Mouse (Mus musculus): ENCODE measurements around the gene Hist1h2be. TPM values are rescaled to one million over a fixed set of nuclear protein-coding genes. Genes with fewer than 3 reads are reported as not detected.
"Not testable (repeated sequence)": the region's sequence is repeated elsewhere in the genome, so short reads cannot be mapped to it uniquely, and the experiment has no call there.

The Hist1h2be gene
- polyA plus RNA-seq, 1 experiment from 2014 or later: 4.2 TPM

DNA sequence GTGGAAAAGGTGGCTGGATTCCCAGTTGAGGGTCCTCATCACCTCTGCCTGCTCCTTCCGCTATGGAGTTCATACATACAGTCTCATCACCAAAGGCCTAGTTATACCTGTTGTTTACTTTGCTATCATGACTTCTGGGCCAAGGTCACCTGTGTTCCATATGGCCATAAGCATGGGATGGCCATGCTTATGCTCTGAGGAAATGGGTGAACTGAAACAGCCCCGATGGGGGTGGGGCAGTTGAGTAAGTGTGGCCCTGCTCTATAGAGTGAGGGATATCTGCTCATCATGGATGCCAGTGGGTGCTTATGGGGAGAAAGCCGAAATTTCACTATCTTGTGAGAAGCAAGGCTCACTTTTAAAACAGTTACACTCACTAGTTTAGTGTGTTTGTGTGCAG is 15.9 kb downstream of the Hist1h2be start:
- Histone ChIP-seq H3K27me3 (ENCODE audit: low read depth, poor library complexity, severe bottlenecking) (no peaks in the 10 kb centered on the region), H3K9me3 (replicated peaks) (no peaks in the 10 kb centered on the region), H3K27ac (no peak overlapping the region), H3K4me3 (no peak overlapping the region), H3K36me3 (no peaks in the 10 kb centered on the region), H3K4me1 (no peaks in the 10 kb centered on the region)
- WGBS: 94% methylated on average over 3 of the region's 3 CpGs
- no peak for DNase-seq (ENCODE audit: low spot score)

DNA sequence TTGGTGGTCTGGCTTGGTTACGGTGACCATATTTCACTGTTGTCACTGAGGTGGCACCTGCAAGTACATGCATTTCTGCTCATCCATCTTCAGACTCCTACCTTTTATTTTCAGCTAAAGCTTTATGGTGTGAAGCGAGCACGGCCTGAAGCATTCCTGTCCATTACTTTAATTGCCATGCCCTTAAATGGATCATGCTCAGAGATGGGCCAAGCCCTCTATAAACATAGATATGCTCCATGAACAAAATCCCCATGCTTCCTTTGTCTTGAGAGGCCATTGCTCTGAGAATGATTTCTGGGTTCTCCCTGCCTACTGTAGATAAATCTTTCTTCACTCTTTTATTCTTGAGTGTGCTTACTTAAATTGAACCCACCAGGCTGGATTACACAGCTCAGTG is 16.5 kb downstream of the Hist1h2be start:
- Histone ChIP-seq H3K36me3 (no peaks in the 10 kb centered on the region), H3K27ac (no peak overlapping the region), H3K4me3 (no peak overlapping the region), H3K4me1 (no peaks in the 10 kb centered on the region), H3K9me3 (replicated peaks) (no peaks in the 10 kb centered on the region), H3K27me3 (ENCODE audit: low read depth, poor library complexity, severe bottlenecking) (no peaks in the 10 kb centered on the region)
- whole genome bisulfite sequencing: 81% methylated on average over 3 of the region's 3 CpGs
- no peak for DNase-seq (ENCODE audit: low spot score)

GRCm38 (mm10) chr13:23603182-23603699 is 17.7 kb downstream of the Hist1h2be start:
- no peak for DNase-seq (ENCODE audit: low spot score)

GRCm38 (mm10) chr13:23597957-23598356 is 23.0 kb downstream of the Hist1h2be start:
- 6% methylated on average over 9 of the region's 9 CpGs for WGBS

More at GRCm38 (mm10) chr13:23603182-23603699, 17.7 kb downstream of the Hist1h2be start:
- H3K4me3 ChIP-seq: no peak overlapping the region
- H3K27me3 ChIP-seq (ENCODE audit: low read depth, poor library complexity, severe bottlenecking): no peaks in the 10 kb centered on the region
- H3K4me1 ChIP-seq: no peaks in the 10 kb centered on the region
- 80% methylated on average over 7 of the region's 7 CpGs for WGBS
- H3K9me3 ChIP-seq (replicated peaks): no peaks in the 10 kb centered on the region
- no peak overlapping the region for H3K27ac ChIP-seq
- H3K36me3 ChIP-seq: no peaks in the 10 kb centered on the region

GRCm38 (mm10) chr13:23595622-23596372 is 25.1 kb downstream of the Hist1h2be start:
- 85% methylated on average over 7 of the region's 7 CpGs for WGBS
- peaks cover 11% of the 10 kb centered on the region for H3K4me1 ChIP-seq

More at GRCm38 (mm10) chr13:23597957-23598356, 23.0 kb downstream of the Hist1h2be start:
- DNase-seq (ENCODE audit: low spot score): peak; percentile 84
- Histone ChIP-seq H3K27ac (no peak overlapping the region), H3K4me3 (no peak overlapping the region), H3K27me3 (ENCODE audit: low read depth, poor library complexity, severe bottlenecking) (no peaks in the 10 kb centered on the region), H3K36me3 (no peaks in the 10 kb centered on the region), H3K9me3 (replicated peaks) (no peaks in the 10 kb centered on the region), H3K4me1 (peaks cover 4% of the 10 kb centered on the region)

GRCm38 (mm10) chr13:23595185-23595584 is 25.7 kb downstream of the Hist1h2be start:
- Histone ChIP-seq H3K9me3 (replicated peaks) (no peaks in the 10 kb centered on the region), H3K27ac (no peak overlapping the region), H3K36me3 (no peaks in the 10 kb centered on the region), H3K4me3 (no peak overlapping the region), H3K4me1 (peaks cover 11% of the 10 kb centered on the region), H3K27me3 (ENCODE audit: low read depth, poor library complexity, severe bottlenecking) (no peaks in the 10 kb centered on the region)
- WGBS: 91% methylated on average over 2 of the region's 2 CpGs
- no peak for DNase-seq (ENCODE audit: low spot score)

More at GRCm38 (mm10) chr13:23595622-23596372, 25.1 kb downstream of the Hist1h2be start:
- Histone ChIP-seq H3K4me3 (no peak overlapping the region), H3K9me3 (replicated peaks) (no peaks in the 10 kb centered on the region), H3K27me3 (ENCODE audit: low read depth, poor library complexity, severe bottlenecking) (no peaks in the 10 kb centered on the region), H3K27ac (no peak overlapping the region), H3K36me3 (no peaks in the 10 kb centered on the region)
- DNase-seq (ENCODE audit: low spot score): no peak

DNA sequence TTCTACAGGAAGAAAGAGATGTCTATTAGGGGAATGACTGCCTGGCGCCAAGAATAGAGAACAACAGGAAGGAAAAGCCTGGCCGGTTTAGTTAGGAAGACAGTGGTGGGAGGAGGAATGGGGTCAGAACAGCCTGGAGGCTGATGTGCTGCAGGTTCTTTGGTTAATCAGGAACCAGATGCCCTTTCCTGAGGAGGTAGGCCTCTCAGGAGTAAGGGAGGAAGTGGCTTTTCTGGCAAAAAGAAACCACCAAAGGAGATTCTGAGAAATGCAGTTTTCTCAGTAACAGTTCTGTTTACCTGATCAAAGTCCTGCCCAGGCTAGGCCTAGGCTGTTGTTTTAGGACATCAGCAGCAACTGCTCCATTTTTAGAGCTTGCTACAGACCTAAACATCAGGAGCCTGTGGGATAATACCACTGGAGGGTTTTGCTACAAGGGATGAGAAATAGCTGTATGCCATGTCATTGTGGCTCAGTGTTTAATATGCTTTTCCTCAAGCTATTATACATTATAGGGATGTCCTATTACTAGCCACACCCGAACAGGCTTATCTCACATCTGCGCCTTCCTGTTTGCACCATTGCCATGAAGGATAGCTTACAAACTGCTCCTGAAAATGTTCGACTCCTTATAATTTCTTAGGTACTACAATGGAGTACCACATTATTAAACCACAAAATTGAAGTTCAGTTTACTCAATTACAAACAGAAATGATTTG is 27.7 kb downstream of the Hist1h2be start:
- no peaks in the 10 kb centered on the region for H3K36me3 ChIP-seq
- peak overlapping the region; percentile 32; the same call in 1 of the 2 replicates for H3K27ac ChIP-seq
- H3K4me1 ChIP-seq: peaks cover 11% of the 10 kb centered on the region
- H3K27me3 ChIP-seq (ENCODE audit: low read depth, poor library complexity, severe bottlenecking): no peaks in the 10 kb centered on the region
- WGBS: 79% methylated on average over 5 of the region's 5 CpGs
- H3K4me3 ChIP-seq: no peak overlapping the region
- no peaks in the 10 kb centered on the region for H3K9me3 ChIP-seq (replicated peaks)
- no peak for DNase-seq (ENCODE audit: low spot score)

DNA sequence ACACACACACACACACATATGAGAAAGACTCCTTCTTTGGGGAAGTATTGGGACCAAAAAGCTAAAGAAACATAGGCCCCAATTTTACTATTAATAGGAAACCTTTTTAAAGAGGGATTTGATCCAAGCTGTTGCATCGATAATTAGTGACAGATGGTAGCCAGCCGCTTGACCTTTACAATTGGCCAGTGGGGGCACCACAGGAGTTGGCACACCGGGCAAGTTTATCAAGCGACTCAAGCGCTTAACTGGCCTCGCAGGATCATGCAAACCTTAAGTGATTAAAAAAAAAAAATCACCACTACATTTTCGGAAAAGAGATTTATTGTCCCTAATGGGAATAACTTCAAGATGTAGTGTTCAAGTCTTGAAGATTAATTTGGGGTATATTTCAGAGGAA is 28.3 kb downstream of the Hist1h2be start:
- Histone ChIP-seq H3K4me1 (peaks cover 11% of the 10 kb centered on the region), H3K36me3 (no peaks in the 10 kb centered on the region), H3K9me3 (replicated peaks) (no peaks in the 10 kb centered on the region), H3K27ac (peak overlapping the region; percentile 32; the same call in 1 of the 2 replicates), H3K27me3 (ENCODE audit: low read depth, poor library complexity, severe bottlenecking) (no peaks in the 10 kb centered on the region), H3K4me3 (no peak overlapping the region)
- WGBS: 76% methylated on average over 7 of the region's 7 CpGs
- DNase-seq (ENCODE audit: low spot score): no peak

- 88% methylated on average over 7 of the region's 7 CpGs for WGBS
- H3K27me3 ChIP-seq (ENCODE audit: low read depth, poor library complexity, severe bottlenecking); H3K9me3 ChIP-seq (replicated peaks); DNase-seq (ENCODE audit: low spot score); H3K4me3 ChIP-seq; H3K36me3 ChIP-seq: not testable (repeated sequence)
- Histone ChIP-seq H3K4me1 (peaks cover 14% of the 10 kb centered on the region), H3K27ac (peak overlapping the region; percentile 9; the same call in 1 of the 2 replicates)
These were observed 29.0 kb downstream of the Hist1h2be start for GRCm38 (mm10) chr13:23591886-23592285.

DNA sequence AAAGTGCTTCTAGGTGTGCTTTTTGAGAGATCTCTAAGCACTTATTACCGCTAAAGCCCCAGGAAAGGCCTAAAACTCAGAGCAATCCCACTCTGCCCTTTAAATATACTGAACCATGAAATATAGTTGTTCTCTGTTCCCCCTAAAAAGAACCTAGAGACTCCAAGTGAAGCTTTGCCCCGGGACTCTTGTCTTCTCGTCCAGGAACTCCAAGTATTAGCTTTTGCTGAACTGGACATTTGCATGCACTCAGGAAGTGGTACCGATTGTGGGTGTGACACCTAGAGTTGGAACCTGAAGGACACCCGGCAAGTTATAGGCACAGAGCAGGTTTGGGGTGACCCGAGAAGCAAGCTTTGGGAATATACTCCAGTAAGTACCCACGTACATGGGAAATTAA is 29.7 kb downstream of the Hist1h2be start:
- DNase-seq (ENCODE audit: low spot score): no peak
- peaks cover 21% of the 10 kb centered on the region for H3K4me1 ChIP-seq
- 95% methylated on average over 7 of the region's 7 CpGs for WGBS
- H3K27me3 ChIP-seq (ENCODE audit: low read depth, poor library complexity, severe bottlenecking): no peaks in the 10 kb centered on the region
- 0 out of 2 replicates have a peak overlapping the region, but pooled peaks have one; percentile 5 for H3K27ac ChIP-seq
- H3K9me3 ChIP-seq (replicated peaks): no peaks in the 10 kb centered on the region
- H3K4me3 ChIP-seq: no peak overlapping the region
- no peaks in the 10 kb centered on the region for H3K36me3 ChIP-seq

- no peak for DNase-seq (ENCODE audit: low spot score)
- Histone ChIP-seq H3K27me3 (ENCODE audit: low read depth, poor library complexity, severe bottlenecking) (no peaks in the 10 kb centered on the region), H3K4me1 (peaks cover 31% of the 10 kb centered on the region), H3K4me3 (peak overlapping the region; percentile 54), H3K9me3 (replicated peaks) (no peaks in the 10 kb centered on the region), H3K27ac (peak overlapping the region; percentile 95), H3K36me3 (no peaks in the 10 kb centered on the region)
- 5% methylated on average over 1 of the region's 1 CpGs for WGBS
These were observed 34.0 kb downstream of the Hist1h2be start for GRCm38 (mm10) chr13:23586940-23587225.

DNA sequence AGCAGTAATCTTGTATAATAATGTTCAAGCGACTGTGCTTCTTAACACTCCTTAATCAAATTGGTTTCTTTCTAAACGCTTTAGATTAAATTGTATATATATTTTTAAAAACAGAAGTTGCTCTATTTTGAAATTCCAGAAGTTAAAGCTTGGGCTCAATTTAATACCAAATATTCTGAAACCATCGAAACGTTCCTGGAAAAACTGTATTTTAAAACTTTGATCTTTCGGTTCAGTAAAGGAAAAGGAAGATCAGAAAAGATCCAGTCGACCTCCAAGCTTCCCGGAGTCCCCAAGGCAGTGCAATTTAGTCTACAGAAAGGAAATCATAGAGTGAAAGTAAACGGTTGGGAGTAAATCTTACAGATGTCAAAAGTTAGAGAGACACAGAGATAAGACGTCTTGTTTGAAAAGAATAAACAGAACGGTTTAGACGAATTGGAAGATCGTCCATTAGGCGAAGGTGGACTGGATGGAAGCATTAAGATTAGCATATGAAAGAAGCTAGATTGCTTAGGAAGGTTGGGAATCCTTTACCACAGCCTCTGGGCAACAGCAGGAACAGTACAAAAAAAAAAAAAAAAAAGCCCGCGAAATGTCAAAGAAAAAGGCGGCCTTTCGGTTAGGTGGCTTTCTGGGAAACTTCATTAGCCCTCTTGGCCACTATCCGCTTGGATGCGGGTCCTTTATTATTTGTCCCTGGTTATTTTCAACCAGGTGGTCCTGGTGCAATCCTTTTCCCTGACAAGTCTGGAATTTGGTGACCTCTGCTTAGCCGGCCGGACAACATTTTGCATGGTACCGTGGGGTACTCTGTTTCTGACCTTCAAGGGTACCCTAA is 34.6 kb downstream of the Hist1h2be start:
- Histone ChIP-seq H3K27ac (peak overlapping the region; percentile 95), H3K9me3 (replicated peaks) (no peaks in the 10 kb centered on the region), H3K36me3 (no peaks in the 10 kb centered on the region), H3K27me3 (ENCODE audit: low read depth, poor library complexity, severe bottlenecking) (no peaks in the 10 kb centered on the region), H3K4me3 (peak overlapping the region; percentile 54), H3K4me1 (peaks cover 31% of the 10 kb centered on the region)
- WGBS: 2% methylated on average over 22 of the region's 22 CpGs
- no peak for DNase-seq (ENCODE audit: low spot score)

Measured in limb, embryonic 10.5 days (tissue).